Mouse (Mus musculus) limb, embryonic 14.5 days (tissue): ENCODE measurements at regions not wholly inside any gene's neighbourhood (a gene's known extent, or its start where the extent isn't known, plus 50 kb on each side); places are given as distances from the start of the nearest gene placed in this dataset.

Experiments
- ATAC-seq: fragments of 200-750 bp; cut with Nextera tagmentation; 2 replicates; pipeline ENCODE4 v1.8.0; 2017; ENCODE audit warnings: low read depth, moderate number of reproducible peaks, moderate TSS enrichment; ENCODE audit not compliant: low FRiP score
- DNase-seq: peaks from one replicate; pipeline ENCODE4 v3.0.0-alpha.2; 2015; ENCODE audit warnings: low spot score
- H3K27ac ChIP-seq: fragments of 300-500 bp; sonication (generic); replicated peaks from 2 replicates; pipeline ENCODE4 v1.5.1; 2014; ENCODE audit warnings: low read depth, mild to moderate bottlenecking, low read length, moderate library complexity, mixed read lengths
- H3K27me3 ChIP-seq: fragments of 300-500 bp; sonication (generic); 2 replicates; pipeline ENCODE4 v1.6.1; 2014; ENCODE audit warnings: low read length, mixed read lengths; ENCODE audit not compliant: control insufficient read depth, insufficient read depth
- H3K36me3 ChIP-seq: fragments of 300-500 bp; sonication (generic); 2 replicates; pipeline ENCODE4 v1.6.1; 2014; ENCODE audit warnings: mild to moderate bottlenecking, low read length, moderate library complexity, mixed read lengths; ENCODE audit not compliant: control insufficient read depth, insufficient read depth
- H3K4me1 ChIP-seq: fragments of 300-500 bp; sonication (generic); 2 replicates; pipeline ENCODE4 v1.6.1; 2014; ENCODE audit warnings: antibody characterized with exemption, low read length, mixed read lengths; ENCODE audit not compliant: control insufficient read depth, insufficient read depth
- H3K4me2 ChIP-seq: fragments of 300-500 bp; sonication (generic); replicated peaks from 2 replicates; pipeline ENCODE4 v1.6.1; 2014; ENCODE audit warnings: low read depth, mild to moderate bottlenecking, low read length, moderate library complexity; ENCODE audit not compliant: severe bottlenecking
- H3K4me3 ChIP-seq: fragments of 300-500 bp; sonication (generic); replicated peaks from 2 replicates; pipeline ENCODE4 v1.5.1; 2014; ENCODE audit warnings: low read length
- H3K9ac ChIP-seq: fragments of 300-500 bp; sonication (generic); 2 replicates; pipeline ENCODE4 v1.6.1; 2014; ENCODE audit warnings: mild to moderate bottlenecking, low read depth, low read length, moderate library complexity; ENCODE audit not compliant: severe bottlenecking
- H3K9me3 ChIP-seq: fragments of 300-500 bp; sonication (generic); 2 replicates; pipeline ENCODE4 v1.6.1; 2016; ENCODE audit warnings: low read length; ENCODE audit not compliant: control insufficient read depth
- POLR2A ChIP-seq: fragments of 200-500 bp; IDR thresholded peaks from 2 replicates; pipeline ENCODE4 v1.8.0; 2012; ENCODE audit warnings: inconsistent platforms, mild to moderate bottlenecking, moderate library complexity, borderline replicate concordance; ENCODE audit not compliant: insufficient read depth, insufficient read length; ENCODE audit errors: extremely low read depth
- WGBS: fragments of 180-500 bp; shearing (Covaris S2); extraction: QIAGEN DNeasy Blood & Tissue Kit; methylation state at CpG from one replicate; pipeline ENCODE4 v1.1.7; 2014; 5-methylcytosine and 5-hydroxymethylcytosine counted together

GRCm38 (mm10) chr14:25123541-25124337 is 335.2 kb upstream of the Zmiz1 start:
- Histone ChIP-seq H3K4me2 (no peak overlapping the region), H3K36me3 (no peaks in the 10 kb centered on the region), H3K4me1 (peaks cover 49% of the 10 kb centered on the region), H3K27me3 (no peaks in the 10 kb centered on the region), H3K27ac (no peak overlapping the region; the same call in 1 of the 2 replicates), H3K9me3 (no peaks in the 10 kb centered on the region), H3K4me3 (no peak overlapping the region), H3K9ac (no peak overlapping the region)
- no peak for TF ChIP-seq POLR2A
- ATAC-seq (no peak), DNase-seq (no peak)
- 23% methylated on average over 17 of the region's 18 CpGs for WGBS

- Histone ChIP-seq H3K4me1 (peaks cover 44% of the 10 kb centered on the region), H3K9ac (no peak overlapping the region), H3K4me2 (no peak overlapping the region), H3K27me3 (no peaks in the 10 kb centered on the region), H3K9me3 (no peaks in the 10 kb centered on the region), H3K4me3 (no peak overlapping the region), H3K27ac (peak overlapping the region; percentile 63), H3K36me3 (no peaks in the 10 kb centered on the region)
- 0 out of 2 replicates have a peak, but pooled peaks have one; percentile 21 for ATAC-seq
- DNase-seq = peak; percentile 70
- WGBS = 22% methylated on average over 7 of the region's 7 CpGs
- TF ChIP-seq POLR2A = no peak
Measured at GRCm38 (mm10) chr14:25126544-25126943, 332.4 kb upstream of the Zmiz1 start.

- Histone ChIP-seq H3K36me3 (no peaks in the 10 kb centered on the region), H3K4me2 (no peak overlapping the region), H3K27ac (peak overlapping the region; percentile 63), H3K27me3 (no peaks in the 10 kb centered on the region), H3K4me3 (no peak overlapping the region), H3K9ac (no peak overlapping the region), H3K9me3 (no peaks in the 10 kb centered on the region), H3K4me1 (peaks cover 44% of the 10 kb centered on the region)
- no peak for DNase-seq
- 0 out of 2 replicates have a peak, but pooled peaks have one; percentile 23 for ATAC-seq
- no peak for TF ChIP-seq POLR2A
- WGBS = 28% methylated on average over 14 of the region's 14 CpGs
Measured at GRCm38 (mm10) chr14:25127544-25128159, 331.3 kb upstream of the Zmiz1 start.

GRCm38 (mm10) chr14:25128160-25128547 is 330.8 kb upstream of the Zmiz1 start:
- H3K27me3 ChIP-seq = no peaks in the 10 kb centered on the region
- no peak overlapping the region for H3K4me2 ChIP-seq
- DNase-seq = no peak

DNA sequence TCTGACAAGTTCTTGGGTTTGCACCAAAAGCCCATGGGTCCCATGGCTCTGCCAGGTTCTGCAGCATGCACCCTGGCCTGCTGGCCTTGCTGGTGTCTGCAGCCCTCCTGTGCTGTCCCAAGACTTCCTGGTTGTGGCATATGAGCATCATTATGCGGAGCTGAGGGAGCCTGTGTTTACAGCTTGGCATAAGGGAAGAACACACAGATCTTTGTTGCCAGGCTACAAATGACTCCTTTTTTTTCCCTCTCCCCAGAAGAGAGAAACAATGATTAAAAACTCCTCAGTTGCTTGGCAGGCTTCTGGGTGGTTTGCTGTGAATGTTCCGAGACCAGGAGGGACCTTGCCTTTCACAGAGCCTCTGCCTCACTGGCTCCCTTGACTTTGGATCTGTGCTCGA is 323.6 kb upstream of the Zmiz1 start:
- TF ChIP-seq POLR2A = no peak
- no peaks in the 10 kb centered on the region for H3K9me3 ChIP-seq
- H3K27ac ChIP-seq = no peak overlapping the region
- peaks cover 13% of the 10 kb centered on the region for H3K4me1 ChIP-seq
- no peak overlapping the region for H3K4me3 ChIP-seq
- ATAC-seq (no peak), DNase-seq (no peak)
- no peaks in the 10 kb centered on the region for H3K36me3 ChIP-seq
- no peak overlapping the region for H3K4me2 ChIP-seq
- no peak overlapping the region for H3K9ac ChIP-seq
- no peaks in the 10 kb centered on the region for H3K27me3 ChIP-seq
- WGBS = 75% methylated on average over 3 of the region's 3 CpGs

More at GRCm38 (mm10) chr14:25128160-25128547, 330.8 kb upstream of the Zmiz1 start:
- WGBS = 52% methylated on average over 6 of the region's 6 CpGs
- no peak for TF ChIP-seq POLR2A
- Histone ChIP-seq H3K4me1 (peaks cover 41% of the 10 kb centered on the region), H3K9ac (no peak overlapping the region), H3K9me3 (no peaks in the 10 kb centered on the region), H3K36me3 (no peaks in the 10 kb centered on the region), H3K4me3 (no peak overlapping the region), H3K27ac (peak overlapping the region; percentile 63)
- ATAC-seq = no peak
